ENCODE assay signal across 14 mouse cellular contexts in the genomic region with DNA sequence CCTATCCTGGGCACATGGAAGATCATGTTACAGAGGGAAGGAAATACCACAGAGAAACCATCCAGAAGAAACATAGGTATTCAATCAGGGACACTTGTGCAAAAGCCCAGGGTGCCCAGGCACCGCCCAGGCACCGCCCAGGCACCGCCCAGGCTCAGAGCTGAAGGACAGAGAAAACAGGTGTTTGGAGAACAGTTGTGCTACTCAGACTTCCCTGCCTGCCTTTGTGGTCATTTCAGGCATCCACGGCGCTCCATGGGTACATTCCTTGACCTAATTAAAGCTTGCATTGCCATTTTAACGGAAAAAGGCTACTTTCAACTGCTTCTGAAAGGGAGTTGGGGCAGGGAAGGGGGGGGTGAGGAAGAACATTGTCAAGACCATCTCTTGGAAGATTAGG. TPM values are rescaled to one million over a fixed set of nuclear protein-coding genes. Genes with fewer than 3 reads are reported as not detected.
DNase-seq lines count a peak whose midpoint lies in the region; ATAC-seq and TF ChIP-seq lines count a peak whose summit lies in the region.
"Had no signal": no experiment of that assay in that cellular context is flagged by ENCODE, and none has a peak within 500 bp of the region (broad histone marks: within the 10 kb centered on the region; RNA-seq: fewer than 3 reads in every experiment).

No protein-coding gene starts in this region.

- no peaks in the 10 kb centered on the region for H3K27me3 ChIP-seq in limb, embryonic 11.5 days (ENCODE audit: control insufficient read depth, insufficient read depth, low read length)
- H3K27me3 ChIP-seq in limb, embryonic 10.5 days (ENCODE audit: low read depth, poor library complexity, severe bottlenecking) = no peaks in the 10 kb centered on the region
- no peaks in the 10 kb centered on the region for H3K27me3 ChIP-seq in stomach, postnatal 0 days (ENCODE audit: control insufficient read depth, insufficient read depth, low read length)
- H3K27me3 ChIP-seq: kidney, embryonic 15.5 days; midbrain, embryonic 13.5 days had no signal

- ATAC-seq in limb, embryonic 11.5 days (ENCODE audit: insufficient number of reproducible peaks, low FRiP score, low TSS enrichment, low read depth) = no peak
- no peak for ATAC-seq in stomach, postnatal 0 days (ENCODE audit: low FRiP score, low TSS enrichment)
- ATAC-seq: midbrain, embryonic 13.5 days had no signal

- H3K4me1 ChIP-seq in limb, embryonic 11.5 days (ENCODE audit: control insufficient read depth, insufficient read depth, low read length) = no peaks in the 10 kb centered on the region
- peaks cover 7% of the 10 kb centered on the region for H3K4me1 ChIP-seq in limb, embryonic 10.5 days
- no peaks in the 10 kb centered on the region for H3K4me1 ChIP-seq in stomach, postnatal 0 days (replicated peaks; ENCODE audit: control insufficient read depth, insufficient read depth)
- H3K4me1 ChIP-seq: kidney, embryonic 15.5 days had no signal

- no peak overlapping the region for H3K27ac ChIP-seq in limb, embryonic 11.5 days (replicated peaks; ENCODE audit: low read depth, low read length)
- H3K27ac ChIP-seq in limb, embryonic 10.5 days = no peak overlapping the region
- no peak overlapping the region for H3K27ac ChIP-seq in stomach, postnatal 0 days (replicated peaks)
- H3K27ac ChIP-seq: kidney, embryonic 15.5 days had no signal

- no peak overlapping the region for H3K4me2 ChIP-seq in limb, embryonic 11.5 days (ENCODE audit: low read depth, severe bottlenecking)
- no peak overlapping the region for H3K4me2 ChIP-seq in stomach, postnatal 0 days (replicated peaks; ENCODE audit: low read depth)
- H3K4me2 ChIP-seq: heart, embryonic 11.5 days; kidney, embryonic 15.5 days; midbrain, embryonic 13.5 days had no signal

- H3K9ac ChIP-seq in limb, embryonic 11.5 days (ENCODE audit: low read length) = no peak overlapping the region
- no peak overlapping the region for H3K9ac ChIP-seq in stomach, postnatal 0 days (ENCODE audit: low read length)
- H3K9ac ChIP-seq: kidney, embryonic 15.5 days; midbrain, embryonic 13.5 days had no signal

- no peak overlapping the region for H3K4me3 ChIP-seq in limb, embryonic 11.5 days (ENCODE audit: low read depth, low read length)
- no peak overlapping the region for H3K4me3 ChIP-seq in limb, embryonic 10.5 days
- no peak overlapping the region for H3K4me3 ChIP-seq in stomach, postnatal 0 days (ENCODE audit: low read depth, low read length)
- H3K4me3 ChIP-seq: kidney, embryonic 15.5 days; midbrain, embryonic 13.5 days had no signal

- peak; percentile 28 for DNase-seq in embryo, embryonic 10 days (ENCODE audit: low spot score)
- DNase-seq in embryo, embryonic 9.5 days (ENCODE audit: extremely low spot score) = no peak
- DNase-seq in limb, embryonic 11.5 days (ENCODE audit: low spot score) = peak; percentile 47
- DNase-seq in limb, embryonic 10.5 days (ENCODE audit: low spot score) = no peak
- peak; percentile 23 for DNase-seq in embryo, embryonic 10.5 days (ENCODE audit: low spot score)
- peak; percentile 24 for DNase-seq in stomach, postnatal 0 days (ENCODE audit: low spot score)
- no peak for DNase-seq in layer of hippocampus, postnatal 36 days
- DNase-seq in lung, postnatal 10 days = no peak
- DNase-seq: cerebellum, adult 11-12 months; lung, postnatal 4 days; thymus, postnatal 4 days had no signal

- WGBS in limb, embryonic 11.5 days = 35% methylated on average over 6 of the region's 6 CpGs
- 47% methylated on average over 6 of the region's 6 CpGs for WGBS in limb, embryonic 10.5 days
- WGBS in stomach, postnatal 0 days = 46% methylated on average over 6 of the region's 6 CpGs

- no peak for TF ChIP-seq EP300 in stomach, postnatal 0 days (optimal IDR thresholded peaks at IDR 0.05)

- TF ChIP-seq CTCF in stomach, postnatal 0 days (IDR thresholded peaks at IDR 0.05; ENCODE audit: low read depth) = no peak

- H3K9me3 ChIP-seq in limb, embryonic 11.5 days (ENCODE audit: control insufficient read depth, low read length) = no peaks in the 10 kb centered on the region
- no peaks in the 10 kb centered on the region for H3K9me3 ChIP-seq in limb, embryonic 10.5 days (replicated peaks)
- H3K9me3 ChIP-seq in stomach, postnatal 0 days (ENCODE audit: control insufficient read depth, low read length) = no peaks in the 10 kb centered on the region
- H3K9me3 ChIP-seq: kidney, embryonic 15.5 days; midbrain, embryonic 13.5 days had no signal

- H3K36me3 ChIP-seq in limb, embryonic 11.5 days (ENCODE audit: control insufficient read depth, insufficient read depth, low read length) = no peaks in the 10 kb centered on the region
- no peaks in the 10 kb centered on the region for H3K36me3 ChIP-seq in limb, embryonic 10.5 days
- H3K36me3 ChIP-seq in stomach, postnatal 0 days (ENCODE audit: control insufficient read depth, insufficient read depth, low read length) = no peaks in the 10 kb centered on the region
- H3K36me3 ChIP-seq: kidney, embryonic 15.5 days; midbrain, embryonic 13.5 days had no signal

RNA-seq across cellular contexts. Expression of a gene that starts 40.1 kb away (rescaled TPM):
- polyA plus RNA-seq in limb, embryonic 11.5 days (2014; fragmentation: Nextera tagmentation; extraction: Ambion mirVana) = 18.1 and 20.6 TPM in 2 replicates
- 16.8 and 18.1 TPM in 2 replicates for polyA plus RNA-seq in limb, embryonic 10.5 days (2016; fragmentation: Nextera tagmentation; extraction: Ambion mirVana)
- 6.7 and 7.3 TPM in 2 replicates for polyA plus RNA-seq in stomach, postnatal 0 days (2015; fragmentation: Nextera tagmentation; extraction: Ambion mirVana)
- 100 to 1,000 TPM; 105 to 113 TPM for total RNA-seq in layer of hippocampus, postnatal 36 days (2021)

Comparison
In these comparisons a context has a peak if more than half of its experiments do, and no peak if none do; other contexts are left out.
1. DNase-seq: peak in embryo, embryonic 10 days (single experiment), limb, embryonic 11.5 days (single experiment), embryo, embryonic 10.5 days (single experiment) and stomach, postnatal 0 days (single experiment); none in embryo, embryonic 9.5 days (single experiment), limb, embryonic 10.5 days (single experiment), layer of hippocampus, postnatal 36 days (0 of 2) and lung, postnatal 10 days (single experiment).